Mouse (Mus musculus) limb, embryonic 14.5 days (tissue): Measurements from ENCODE around the gene Mkln1. TPM values are rescaled to one million over a fixed set of nuclear protein-coding genes. Genes with fewer than 3 reads are reported as not detected.

Experiments used
- ATAC-seq: fragments of 200-750 bp; cut with Nextera tagmentation; 2 replicates; pipeline ENCODE4 v1.8.0; 2017; ENCODE audit warnings: low read depth, moderate number of reproducible peaks, moderate TSS enrichment; ENCODE audit not compliant: low FRiP score
- DNase-seq: peaks from one replicate; pipeline ENCODE4 v3.0.0-alpha.2; 2015; ENCODE audit warnings: low spot score
- H3K27ac ChIP-seq: fragments of 300-500 bp; sonication (generic); replicated peaks from 2 replicates; pipeline ENCODE4 v1.5.1; 2014; ENCODE audit warnings: low read depth, mild to moderate bottlenecking, low read length, moderate library complexity, mixed read lengths
- H3K27me3 ChIP-seq: fragments of 300-500 bp; sonication (generic); 2 replicates; pipeline ENCODE4 v1.6.1; 2014; ENCODE audit warnings: low read length, mixed read lengths; ENCODE audit not compliant: control insufficient read depth, insufficient read depth
- H3K36me3 ChIP-seq: fragments of 300-500 bp; sonication (generic); 2 replicates; pipeline ENCODE4 v1.6.1; 2014; ENCODE audit warnings: mild to moderate bottlenecking, low read length, moderate library complexity, mixed read lengths; ENCODE audit not compliant: control insufficient read depth, insufficient read depth
- H3K4me1 ChIP-seq: fragments of 300-500 bp; sonication (generic); 2 replicates; pipeline ENCODE4 v1.6.1; 2014; ENCODE audit warnings: antibody characterized with exemption, low read length, mixed read lengths; ENCODE audit not compliant: control insufficient read depth, insufficient read depth
- H3K4me2 ChIP-seq: fragments of 300-500 bp; sonication (generic); replicated peaks from 2 replicates; pipeline ENCODE4 v1.6.1; 2014; ENCODE audit warnings: low read depth, mild to moderate bottlenecking, low read length, moderate library complexity; ENCODE audit not compliant: severe bottlenecking
- H3K4me3 ChIP-seq: fragments of 300-500 bp; sonication (generic); replicated peaks from 2 replicates; pipeline ENCODE4 v1.5.1; 2014; ENCODE audit warnings: low read length
- H3K9ac ChIP-seq: fragments of 300-500 bp; sonication (generic); 2 replicates; pipeline ENCODE4 v1.6.1; 2014; ENCODE audit warnings: mild to moderate bottlenecking, low read depth, low read length, moderate library complexity; ENCODE audit not compliant: severe bottlenecking
- H3K9me3 ChIP-seq: fragments of 300-500 bp; sonication (generic); 2 replicates; pipeline ENCODE4 v1.6.1; 2016; ENCODE audit warnings: low read length; ENCODE audit not compliant: control insufficient read depth
- POLR2A ChIP-seq: fragments of 200-500 bp; IDR thresholded peaks from 2 replicates; pipeline ENCODE4 v1.8.0; 2012; ENCODE audit warnings: inconsistent platforms, mild to moderate bottlenecking, moderate library complexity, borderline replicate concordance; ENCODE audit not compliant: insufficient read depth, insufficient read length; ENCODE audit errors: extremely low read depth
- WGBS: fragments of 180-500 bp; shearing (Covaris S2); extraction: QIAGEN DNeasy Blood & Tissue Kit; methylation state at CpG from one replicate; pipeline ENCODE4 v1.1.7; 2014; 5-methylcytosine and 5-hydroxymethylcytosine counted together
- polyA plus RNA-seq, 2 experiments: library from polyadenylated mRNA; depleted of rRNA in 1 of 2; stranded (reverse) in 1 of 2; unstranded in 1 of 2; fragments of >200 nt; fragmentation: Nextera tagmentation in 1 of 2; extraction: Ambion mirVana in 1 of 2; gene quantifications; 2 replicates each; pipeline versions ENCODE4 v1.2.1 to v1.2.3; 2012 to 2014

Mkln1 gene
- polyA plus RNA-seq, 2 experiments = 63.2 to 155 TPM

- H3K4me3 ChIP-seq = no peak overlapping the region
- H3K9me3 ChIP-seq = no peaks in the 10 kb centered on the region
- ATAC-seq = no peak
- DNase-seq = no peak
- H3K4me1 ChIP-seq = peaks cover 4% of the 10 kb centered on the region; the same call in 1 of the 2 replicates
- H3K27me3 ChIP-seq = no peaks in the 10 kb centered on the region
- H3K4me2 ChIP-seq = no peak overlapping the region
- H3K27ac ChIP-seq = no peak overlapping the region
- no peak overlapping the region for H3K9ac ChIP-seq
- no peak for TF ChIP-seq POLR2A
- 82% methylated on average over 9 of the region's 9 CpGs for WGBS
- H3K36me3 ChIP-seq = peaks cover 7% of the 10 kb centered on the region; the same call in 1 of the 2 replicates
Observed at GRCm38 (mm10) chr6:31517681-31518337, 119.3 kb downstream of the Mkln1 start.

- Histone ChIP-seq H3K27ac (no peak overlapping the region), H3K36me3 (peaks cover 7% of the 10 kb centered on the region; the same call in 1 of the 2 replicates), H3K4me1 (peaks cover 4% of the 10 kb centered on the region; the same call in 1 of the 2 replicates), H3K9me3 (no peaks in the 10 kb centered on the region), H3K4me3 (no peak overlapping the region), H3K4me2 (no peak overlapping the region), H3K9ac (no peak overlapping the region), H3K27me3 (no peaks in the 10 kb centered on the region)
- DNase-seq (no peak), ATAC-seq (no peak)
- TF ChIP-seq POLR2A = no peak
- 90% methylated on average over 2 of the region's 2 CpGs for WGBS
Observed at GRCm38 (mm10) chr6:31518338-31518698, 119.8 kb downstream of the Mkln1 start.

- Histone ChIP-seq H3K4me1 (no peaks in the 10 kb centered on the region; the same call in 1 of the 2 replicates), H3K9me3 (no peaks in the 10 kb centered on the region), H3K36me3 (peaks cover 7% of the 10 kb centered on the region; the same call in 1 of the 2 replicates), H3K4me3 (no peak overlapping the region), H3K27ac (no peak overlapping the region), H3K27me3 (no peaks in the 10 kb centered on the region), H3K4me2 (no peak overlapping the region), H3K9ac (no peak overlapping the region)
- no peak for TF ChIP-seq POLR2A
- 67% methylated on average over 8 of the region's 8 CpGs for WGBS
- no peak for ATAC-seq
- no peak for DNase-seq
Observed at GRCm38 (mm10) chr6:31519001-31519471, 120.5 kb downstream of the Mkln1 start.

- Histone ChIP-seq H3K27ac (no peak overlapping the region), H3K9me3 (no peaks in the 10 kb centered on the region), H3K4me3 (no peak overlapping the region), H3K9ac (no peak overlapping the region), H3K4me1 (no peaks in the 10 kb centered on the region; the same call in 1 of the 2 replicates), H3K27me3 (no peaks in the 10 kb centered on the region), H3K36me3 (no peaks in the 10 kb centered on the region), H3K4me2 (no peak overlapping the region)
- TF ChIP-seq POLR2A = no peak
- DNase-seq (no peak), ATAC-seq (no peak)
- 64% methylated on average over 7 of the region's 7 CpGs for WGBS
Observed at GRCm38 (mm10) chr6:31520486-31521215, 122.1 kb downstream of the Mkln1 start.

- Histone ChIP-seq H3K4me1 (no peaks in the 10 kb centered on the region; the same call in 1 of the 2 replicates), H3K4me3 (no peak overlapping the region), H3K36me3 (no peaks in the 10 kb centered on the region), H3K4me2 (no peak overlapping the region), H3K9ac (no peak overlapping the region), H3K27ac (no peak overlapping the region), H3K9me3 (no peaks in the 10 kb centered on the region), H3K27me3 (no peaks in the 10 kb centered on the region)
- TF ChIP-seq POLR2A = no peak
- DNase-seq (no peak), ATAC-seq (no peak)
- WGBS = 79% methylated on average over 8 of the region's 8 CpGs
Observed at GRCm38 (mm10) chr6:31521491-31522355, 123.2 kb downstream of the Mkln1 start.
